Mouse (Mus musculus) thymus, adult 18-20 months (tissue): ENCODE measurements around the gene Zswim3.
"Not testable (repeated sequence)": the region's sequence is repeated elsewhere in the genome, so short reads cannot be mapped to it uniquely, and the experiment has no call there.

ENCODE experiments used
- DNase-seq, 2 experiments: peaks; one replicate each; pipeline ENCODE4 v3.0.0; 2022; ENCODE audit warnings: mixed read lengths in 2 of 2

Zswim3 gene

GRCm38 (mm10) chr2:164783926-164784581 is 20.8 kb upstream of the Zswim3 start:
- DNase-seq = no peak

GRCm38 (mm10) chr2:164784869-164785420 is 20.0 kb upstream of the Zswim3 start:
- no peak for DNase-seq

GRCm38 (mm10) chr2:164785481-164786387 is 19.2 kb upstream of the Zswim3 start, which contains the start of gene Snx21:
TSS of gene Snx21 (plus strand) at chr2:164785823.
- DNase-seq = peak; percentile 54 to 62

- peak in 1 of 2 experiments; percentile 7 for DNase-seq
Measured at GRCm38 (mm10) chr2:164786388-164786885, 18.5 kb upstream of the Zswim3 start.

- no peak for DNase-seq
Measured at GRCm38 (mm10) chr2:164787032-164787431, 17.9 kb upstream of the Zswim3 start.

- DNase-seq = no peak
Measured at GRCm38 (mm10) chr2:164787779-164788178, 17.1 kb upstream of the Zswim3 start.

- no peak for DNase-seq
Measured at GRCm38 (mm10) chr2:164788411-164788810, 16.5 kb upstream of the Zswim3 start.

- no peak for DNase-seq
Measured at GRCm38 (mm10) chr2:164790451-164790850, 14.4 kb upstream of the Zswim3 start.

- DNase-seq = no peak
Measured at GRCm38 (mm10) chr2:164791841-164792261, 13.0 kb upstream of the Zswim3 start.

- no peak for DNase-seq
Measured at GRCm38 (mm10) chr2:164792400-164793190, 12.3 kb upstream of the Zswim3 start.

- peak; percentile 27 to 35 for DNase-seq
Measured at GRCm38 (mm10) chr2:164793236-164793635, 11.7 kb upstream of the Zswim3 start.

GRCm38 (mm10) chr2:164793772-164794171 is 11.1 kb upstream of the Zswim3 start:
- DNase-seq = no peak

- DNase-seq = peak; percentile 21 to 52
Measured at GRCm38 (mm10) chr2:164794293-164794692, 10.6 kb upstream of the Zswim3 start.

GRCm38 (mm10) chr2:164795868-164796267 is 9.0 kb upstream of the Zswim3 start:
- no peak for DNase-seq

- DNase-seq = not testable (repeated sequence)
Measured at GRCm38 (mm10) chr2:164798554-164798953, 6.3 kb upstream of the Zswim3 start.

- DNase-seq = no peak
Measured at GRCm38 (mm10) chr2:164800252-164801004, 4.5 kb upstream of the Zswim3 start.

GRCm38 (mm10) chr2:164803201-164803920 is 1.5 kb upstream of the Zswim3 start:
- DNase-seq = no peak

GRCm38 (mm10) chr2:164803921-164804313 is 981 bp upstream of the Zswim3 start:
- DNase-seq = no peak

GRCm38 (mm10) chr2:164805332-164805718 is 427 bp downstream of the Zswim3 start:
- no peak for DNase-seq

- DNase-seq = no peak
Measured at GRCm38 (mm10) chr2:164806614-164807013, 1.7 kb downstream of the Zswim3 start.

GRCm38 (mm10) chr2:164813557-164813956 is 8.7 kb downstream of the Zswim3 start:
- no peak for DNase-seq
